Mouse (Mus musculus): ENCODE data around the gene Khdrbs1.
"Not testable (repeated sequence)": the region's sequence is repeated elsewhere in the genome, so short reads cannot be mapped to it uniquely, and the experiment has no call there.

DNA sequence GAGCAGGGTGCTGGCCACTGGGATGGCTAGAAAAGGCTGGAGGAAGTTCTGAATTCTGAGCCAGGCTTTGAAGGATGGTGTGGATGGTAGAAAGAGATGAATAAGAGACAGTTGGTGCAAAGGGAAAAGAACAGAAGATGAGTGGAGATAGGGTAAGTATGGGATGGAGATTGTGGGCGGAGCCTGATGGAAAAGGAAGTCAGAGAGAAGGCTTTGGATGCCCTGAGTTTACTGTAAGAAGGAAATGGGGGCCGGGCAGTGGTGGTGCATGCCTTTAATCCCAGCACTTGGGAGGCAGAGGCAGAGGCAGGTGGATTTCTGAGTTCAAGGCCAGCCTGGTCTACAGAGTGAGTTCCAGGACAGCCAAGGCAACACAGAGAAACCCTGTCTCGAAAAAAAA, 26.6 kb upstream of the Khdrbs1 start:
- TF ChIP-seq POLR2A (IDR thresholded peaks at IDR 0.05; ENCODE audit: low read depth, low read length); CTCF (IDR thresholded peaks at IDR 0.05; ENCODE audit: extremely low read depth, insufficient read depth, insufficient read length, insufficient replicate concordance): not testable (repeated sequence)

All from spleen, adult 2 months (tissue).